Mouse (Mus musculus) lung, adult 18-20 months (tissue): ENCODE data around the gene Sord.
A peak's percentile ranks its signal among the peaks of the same experiment; 100 is the strongest.

Experiments used
- DNase-seq, 2 experiments: peaks; one replicate each; pipeline ENCODE4 v3.0.0; 2022; ENCODE audit warnings: mixed read lengths in 2 of 2

Sord gene

GRCm38 (mm10) chr2:122302574-122303241, 68.2 kb downstream of the Sord start:
- DNase-seq: peak; percentile 31 to 53

GRCm38 (mm10) chr2:122304544-122304943, 70.0 kb downstream of the Sord start:
- no peak for DNase-seq

GRCm38 (mm10) chr2:122305097-122305892, 70.7 kb downstream of the Sord start:
- no peak for DNase-seq

GRCm38 (mm10) chr2:122306184-122306583, 71.6 kb downstream of the Sord start:
- no peak for DNase-seq

DNA sequence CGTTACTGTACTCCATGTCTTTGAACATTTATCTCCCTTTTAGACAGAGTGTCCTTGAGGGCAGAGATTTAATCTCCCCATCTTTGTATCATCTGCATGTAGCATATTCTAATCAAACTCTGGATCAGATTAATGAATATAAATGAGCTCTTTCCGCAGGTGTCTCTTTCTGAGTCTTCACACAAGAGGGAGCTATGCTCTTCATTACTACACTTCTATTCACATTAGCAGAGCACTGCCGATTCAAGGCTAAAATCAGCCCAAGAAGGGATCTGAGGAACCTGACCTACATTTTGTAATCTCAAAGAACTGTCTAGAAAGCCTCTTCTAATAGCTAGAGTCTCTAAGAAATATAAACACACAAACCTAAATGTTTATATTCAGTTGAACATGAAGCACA, 75.1 kb downstream of the Sord start:
- DNase-seq: no peak

- DNase-seq: no peak
These were observed 77.0 kb downstream of the Sord start for GRCm38 (mm10) chr2:122311561-122311960.

GRCm38 (mm10) chr2:122312722-122313417, 78.3 kb downstream of the Sord start:
- DNase-seq: peak; percentile 23 to 41

DNA sequence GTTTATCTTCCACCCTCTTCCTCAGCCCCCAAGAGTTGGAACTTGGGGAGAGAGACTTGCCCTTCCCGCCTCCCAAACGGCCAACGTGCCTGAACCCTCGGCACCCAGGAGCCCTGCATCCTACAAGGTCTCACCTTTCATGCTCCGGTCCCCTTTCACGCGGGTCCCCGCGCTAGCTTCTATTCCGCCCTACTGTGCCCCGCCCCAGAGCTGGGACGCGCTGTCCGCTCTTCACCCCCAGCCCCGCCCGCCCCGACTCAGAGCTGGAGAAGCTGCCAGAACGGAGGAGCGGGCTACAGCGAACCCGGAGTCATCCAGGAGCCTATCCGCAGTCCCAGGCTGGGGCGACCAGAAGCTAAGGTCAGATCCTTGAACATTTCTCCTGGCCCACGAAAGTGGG, 79.0 kb downstream of the Sord start, which contains the start of gene Duoxa1:
Gene Duoxa1, minus strand, starts transcription at position 195 of the 400 bp plus-strand sequence.
- no peak for DNase-seq
